Mouse (Mus musculus) hindbrain, postnatal 0 days (tissue): Measurements from ENCODE around the gene Sppl2b. TPM values are rescaled to one million over a fixed set of nuclear protein-coding genes. Genes with fewer than 3 reads are reported as not detected.

Experiments used
- ATAC-seq: fragments of 200-750 bp; cut with Nextera tagmentation; 2 replicates; pipeline ENCODE4 v1.8.0; 2017; ENCODE audit warnings: mild to moderate bottlenecking, moderate TSS enrichment, moderate library complexity
- DNase-seq: peaks from one replicate; pipeline ENCODE4 v3.0.0-alpha.2; 2015; ENCODE audit warnings: low spot score
- H3K27ac ChIP-seq: fragments of 300-500 bp; sonication (generic); 2 replicates; pipeline ENCODE4 v1.5.1; 2014; ENCODE audit warnings: mild to moderate bottlenecking
- H3K27me3 ChIP-seq: fragments of 300-500 bp; sonication (generic); 2 replicates; pipeline ENCODE4 v1.6.1; 2014; ENCODE audit warnings: low read length, mixed read lengths; ENCODE audit not compliant: insufficient read depth
- H3K36me3 ChIP-seq: fragments of 300-500 bp; sonication (generic); 2 replicates; pipeline ENCODE4 v1.6.1; 2014; ENCODE audit warnings: low read length, mixed read lengths; ENCODE audit not compliant: insufficient read depth
- H3K4me1 ChIP-seq: fragments of 300-500 bp; sonication (generic); 2 replicates; pipeline ENCODE4 v1.6.1; 2014; ENCODE audit warnings: antibody characterized with exemption, low read length, mixed read lengths; ENCODE audit not compliant: insufficient read depth
- H3K4me2 ChIP-seq: fragments of 300-500 bp; sonication (generic); 2 replicates; pipeline ENCODE4 v1.6.1; 2014; ENCODE audit warnings: low read depth, mild to moderate bottlenecking, low read length, moderate library complexity, mixed read lengths
- H3K4me3 ChIP-seq: fragments of 300-500 bp; sonication (generic); 2 replicates; pipeline ENCODE4 v1.5.1; 2014; ENCODE audit warnings: low read length
- H3K9ac ChIP-seq: fragments of 300-500 bp; sonication (generic); replicated peaks from 2 replicates; pipeline ENCODE4 v1.6.1; 2014; ENCODE audit warnings: mild to moderate bottlenecking, low read length, moderate library complexity, mixed read lengths
- H3K9me3 ChIP-seq: fragments of 300-500 bp; sonication (generic); 2 replicates; pipeline ENCODE4 v1.6.1; 2016; ENCODE audit warnings: low read length, mixed read lengths
- CTCF ChIP-seq: IDR thresholded peaks from 2 replicates; pipeline ENCODE4 v1.5.1; 2016; ENCODE audit warnings: antibody characterized with exemption, control low read depth, low read depth
- WGBS: fragments of 180-500 bp; shearing (Covaris S2); extraction: QIAGEN DNeasy Blood & Tissue Kit; methylation state at CpG from one replicate; pipeline ENCODE4 v1.1.7; 2014; 5-methylcytosine and 5-hydroxymethylcytosine counted together
- polyA plus RNA-seq: library from polyadenylated mRNA; unstranded; fragments of >200 nt; fragmentation: Nextera tagmentation; extraction: Ambion mirVana; gene quantifications from 2 replicates; pipeline ENCODE4 v1.2.1, GENCODE M21; 2015
- total RNA-seq: library from RNA; depleted of rRNA; stranded (reverse); fragments of >200 nt; gene quantifications from 2 replicates; pipeline ENCODE4 v1.2.3, GENCODE M21; 2014

The Sppl2b gene
- total and polyA plus RNA-seq, 2 experiments from 2014 or later, result 76.2 to 161 TPM

- no peak overlapping the region for H3K4me3 ChIP-seq
Observed at GRCm38 (mm10) chr10:80838346-80838912, 16.6 kb upstream of the Sppl2b start.

GRCm38 (mm10) chr10:80839848-80840247 lies 15.2 kb upstream of the Sppl2b start:
- Histone ChIP-seq H3K9me3 (no peaks in the 10 kb centered on the region), H3K9ac (no peak overlapping the region), H3K4me2 (no peak overlapping the region), H3K36me3 (no peaks in the 10 kb centered on the region), H3K27me3 (no peaks in the 10 kb centered on the region), H3K4me1 (no peaks in the 10 kb centered on the region; the same call in 1 of the 2 replicates), H3K27ac (no peak overlapping the region), H3K4me3 (no peak overlapping the region)
- no peak for ATAC-seq
- 42% methylated on average over 6 of the region's 6 CpGs for WGBS
- no peak for DNase-seq
- TF ChIP-seq CTCF, result no peak

More at GRCm38 (mm10) chr10:80838346-80838912, 16.6 kb upstream of the Sppl2b start:
- H3K27ac ChIP-seq, result no peak overlapping the region
- 72% methylated on average over 2 of the region's 2 CpGs for WGBS
- H3K27me3 ChIP-seq, result no peaks in the 10 kb centered on the region
- H3K4me2 ChIP-seq, result no peak overlapping the region
- H3K4me1 ChIP-seq, result no peaks in the 10 kb centered on the region
- TF ChIP-seq CTCF, result no peak
- H3K9me3 ChIP-seq, result no peaks in the 10 kb centered on the region
- H3K9ac ChIP-seq, result no peak overlapping the region
- no peaks in the 10 kb centered on the region for H3K36me3 ChIP-seq
- DNase-seq (no peak), ATAC-seq (no peak)

- Histone ChIP-seq H3K4me3 (no peak overlapping the region), H3K36me3 (no peaks in the 10 kb centered on the region), H3K9ac (no peak overlapping the region), H3K4me1 (no peaks in the 10 kb centered on the region; the same call in 1 of the 2 replicates), H3K4me2 (no peak overlapping the region), H3K27me3 (no peaks in the 10 kb centered on the region), H3K9me3 (no peaks in the 10 kb centered on the region), H3K27ac (no peak overlapping the region)
- ATAC-seq (no peak), DNase-seq (peak; percentile 28)
- WGBS, result 73% methylated on average over 2 of the region's 2 CpGs
- no peak for TF ChIP-seq CTCF
Observed at GRCm38 (mm10) chr10:80841685-80842084, 13.4 kb upstream of the Sppl2b start.

- H3K4me2 ChIP-seq, result peak overlapping the region; percentile 78
- H3K27me3 ChIP-seq, result no peaks in the 10 kb centered on the region
- no peaks in the 10 kb centered on the region; the same call in 1 of the 2 replicates for H3K4me1 ChIP-seq
- ATAC-seq (no peak), DNase-seq (no peak)
- H3K27ac ChIP-seq, result no peak overlapping the region
- 80% methylated on average over 15 of the region's 15 CpGs for WGBS
- H3K4me3 ChIP-seq, result no peak overlapping the region
- TF ChIP-seq CTCF, result no peak
- no peaks in the 10 kb centered on the region for H3K36me3 ChIP-seq
- no peaks in the 10 kb centered on the region for H3K9me3 ChIP-seq
- no peak overlapping the region for H3K9ac ChIP-seq
Observed at GRCm38 (mm10) chr10:80842334-80842733, 12.7 kb upstream of the Sppl2b start.

GRCm38 (mm10) chr10:80843087-80843930 lies 11.8 kb upstream of the Sppl2b start:
- ATAC-seq (peak; percentile 34), DNase-seq (no peak)
- H3K36me3 ChIP-seq, result no peaks in the 10 kb centered on the region
- H3K9ac ChIP-seq, result peak overlapping the region; percentile 75
- no peaks in the 10 kb centered on the region for H3K27me3 ChIP-seq
- H3K9me3 ChIP-seq, result no peaks in the 10 kb centered on the region
- WGBS, result 9% methylated on average over 32 of the region's 32 CpGs
- TF ChIP-seq CTCF, result no peak
- H3K4me2 ChIP-seq, result peak overlapping the region; percentile 78
- peak overlapping the region; percentile 57 for H3K4me3 ChIP-seq
- H3K4me1 ChIP-seq, result no peaks in the 10 kb centered on the region; the same call in 1 of the 2 replicates
- H3K27ac ChIP-seq, result peak overlapping the region; percentile 45; the same call in 1 of the 2 replicates

GRCm38 (mm10) chr10:80843931-80844547 lies 11.0 kb upstream of the Sppl2b start, which contains the start of gene Lingo3:
Gene Lingo3, minus strand, starts transcription at chr10:80844039.
- Histone ChIP-seq H3K9ac (peak within 1 kb of the TSS; percentile 75), H3K36me3 (no peaks in the 10 kb centered on the region), H3K4me1 (no peaks in the 10 kb centered on the region; the same call in 1 of the 2 replicates), H3K27me3 (no peaks in the 10 kb centered on the region), H3K27ac (peak within 1 kb of the TSS; percentile 45; the same call in 1 of the 2 replicates), H3K9me3 (no peaks in the 10 kb centered on the region), H3K4me2 (peak within 1 kb of the TSS; percentile 78), H3K4me3 (peak within 1 kb of the TSS; percentile 57)
- ATAC-seq (peak; percentile 69), DNase-seq (peak; percentile 83)
- 3% methylated on average over 47 of the region's 51 CpGs for WGBS
- no peak for TF ChIP-seq CTCF
